Mouse (Mus musculus): Measurements from ENCODE around the gene Olfr1404.
"Not testable (repeated sequence)": the region's sequence is repeated elsewhere in the genome, so short reads cannot be mapped to it uniquely, and the experiment has no call there.

The Olfr1404 gene

GRCm38 (mm10) chr1:173212092-173212491 is at the start of gene Olfr1404:
Gene Olfr1404, plus strand, starts transcription at chr1:173212392.
- DNase-seq (ENCODE audit: low read depth, low spot score): no peak

GRCm38 (mm10) chr1:173174154-173174842 is 37.9 kb upstream of the Olfr1404 start:
- no peak for DNase-seq (ENCODE audit: low read depth, low spot score)

- no peak for DNase-seq (ENCODE audit: low read depth, low spot score)
Measured at GRCm38 (mm10) chr1:173190540-173190939, 21.7 kb upstream of the Olfr1404 start, which contains the start of gene Olfr1406. Gene Olfr1406, minus strand, starts transcription at chr1:173190640.

GRCm38 (mm10) chr1:173192059-173192458 is 20.1 kb upstream of the Olfr1404 start:
- no peak for DNase-seq (ENCODE audit: low read depth, low spot score)

- DNase-seq (ENCODE audit: low read depth, low spot score): peak; percentile 3
Measured at GRCm38 (mm10) chr1:173196359-173196758, 15.8 kb upstream of the Olfr1404 start.

- DNase-seq (ENCODE audit: low read depth, low spot score): no peak
Measured at GRCm38 (mm10) chr1:173197508-173197907, 14.7 kb upstream of the Olfr1404 start, which contains the start of gene Olfr218. Gene Olfr218, plus strand, starts transcription at chr1:173197808.

GRCm38 (mm10) chr1:173216481-173216880 is 4.3 kb downstream of the Olfr1404 start:
- DNase-seq (ENCODE audit: low read depth, low spot score): no peak

- no peak for DNase-seq (ENCODE audit: low read depth, low spot score)
Measured at GRCm38 (mm10) chr1:173227081-173227480, 14.9 kb downstream of the Olfr1404 start, which contains the start of gene Fcer1a. Gene Fcer1a, minus strand, starts transcription at chr1:173227214.

GRCm38 (mm10) chr1:173237004-173237403 is 24.8 kb downstream of the Olfr1404 start:
- not testable (repeated sequence) for DNase-seq (ENCODE audit: low read depth, low spot score)

- DNase-seq (ENCODE audit: low read depth, low spot score): no peak
Measured at GRCm38 (mm10) chr1:173249888-173250287, 37.7 kb downstream of the Olfr1404 start.

GRCm38 (mm10) chr1:173265701-173266100 is 53.5 kb downstream of the Olfr1404 start, which contains the start of gene Olfr418:
Gene Olfr418, plus strand, starts transcription at chr1:173266001.
- DNase-seq (ENCODE audit: low read depth, low spot score): no peak
